Mouse (Mus musculus): Measurements from ENCODE around the gene Nckap5. TPM values are rescaled to one million over a fixed set of nuclear protein-coding genes. Genes with fewer than 3 reads are reported as not detected.
"Not testable (repeated sequence)": the region's sequence is repeated elsewhere in the genome, so short reads cannot be mapped to it uniquely, and the experiment has no call there.

Nckap5 gene
- polyA plus RNA-seq, 1 experiment from 2014 or later, result 3.2 TPM

- Histone ChIP-seq H3K4me1 (ENCODE audit: control insufficient read depth, insufficient read depth, low read length) (no peaks in the 10 kb centered on the region), H3K27me3 (ENCODE audit: control insufficient read depth, insufficient read depth, low read length) (no peaks in the 10 kb centered on the region), H3K4me3 (ENCODE audit: low read depth, low read length) (no peak overlapping the region), H3K9ac (ENCODE audit: low read depth, low read length) (no peak overlapping the region), H3K27ac (ENCODE audit: low read depth, low read length) (no peak overlapping the region), H3K36me3 (ENCODE audit: control insufficient read depth, insufficient read depth, low read length) (no peaks in the 10 kb centered on the region), H3K4me2 (no peak overlapping the region), H3K9me3 (replicated peaks; ENCODE audit: control insufficient read depth, low read length) (no peaks in the 10 kb centered on the region)
- ATAC-seq (replicated peaks; ENCODE audit: insufficient number of reproducible peaks, low FRiP score, low TSS enrichment), result no peak
- WGBS (ENCODE audit: insufficient replicate concordance), result 87% methylated on average over 5 of the region's 5 CpGs
These were observed 787.7 kb downstream of the Nckap5 start for GRCm38 (mm10) chr1:126042886-126043285.

- WGBS (ENCODE audit: insufficient replicate concordance), result 79% methylated on average over 8 of the region's 8 CpGs
- no peak for ATAC-seq (replicated peaks; ENCODE audit: insufficient number of reproducible peaks, low FRiP score, low TSS enrichment)
- no peaks in the 10 kb centered on the region for H3K36me3 ChIP-seq (ENCODE audit: control insufficient read depth, insufficient read depth, low read length)
These were observed 803.1 kb downstream of the Nckap5 start for GRCm38 (mm10) chr1:126027536-126027935.

GRCm38 (mm10) chr1:126024518-126024917 is 806.1 kb downstream of the Nckap5 start:
- no peaks in the 10 kb centered on the region for H3K36me3 ChIP-seq (ENCODE audit: control insufficient read depth, insufficient read depth, low read length)
- H3K9ac ChIP-seq (ENCODE audit: low read depth, low read length), result no peak overlapping the region
- H3K27ac ChIP-seq (ENCODE audit: low read depth, low read length), result no peak overlapping the region
- no peaks in the 10 kb centered on the region for H3K4me1 ChIP-seq (ENCODE audit: control insufficient read depth, insufficient read depth, low read length)
- ATAC-seq (replicated peaks; ENCODE audit: insufficient number of reproducible peaks, low FRiP score, low TSS enrichment), result no peak
- no peaks in the 10 kb centered on the region for H3K9me3 ChIP-seq (replicated peaks; ENCODE audit: control insufficient read depth, low read length)
- no peaks in the 10 kb centered on the region for H3K27me3 ChIP-seq (ENCODE audit: control insufficient read depth, insufficient read depth, low read length)
- H3K4me2 ChIP-seq, result no peak overlapping the region
- 75% methylated on average over 6 of the region's 6 CpGs for WGBS (ENCODE audit: insufficient replicate concordance)
- no peak overlapping the region for H3K4me3 ChIP-seq (ENCODE audit: low read depth, low read length)

More at GRCm38 (mm10) chr1:126027536-126027935, 803.1 kb downstream of the Nckap5 start:
- H3K4me2 ChIP-seq, result no peak overlapping the region
- no peaks in the 10 kb centered on the region for H3K27me3 ChIP-seq (ENCODE audit: control insufficient read depth, insufficient read depth, low read length)
- no peak overlapping the region for H3K4me3 ChIP-seq (ENCODE audit: low read depth, low read length)
- no peak overlapping the region for H3K27ac ChIP-seq (ENCODE audit: low read depth, low read length)
- no peaks in the 10 kb centered on the region for H3K9me3 ChIP-seq (replicated peaks; ENCODE audit: control insufficient read depth, low read length)
- H3K4me1 ChIP-seq (ENCODE audit: control insufficient read depth, insufficient read depth, low read length), result 0 out of 2 replicates have a peak, but pooled peaks cover 3% of the 10 kb centered on the region
- no peak overlapping the region for H3K9ac ChIP-seq (ENCODE audit: low read depth, low read length)

- H3K4me3 ChIP-seq (ENCODE audit: low read depth, low read length), result no peak overlapping the region
- H3K4me1 ChIP-seq (ENCODE audit: control insufficient read depth, insufficient read depth, low read length), result no peaks in the 10 kb centered on the region
- H3K27me3 ChIP-seq (ENCODE audit: control insufficient read depth, insufficient read depth, low read length), result no peaks in the 10 kb centered on the region
- H3K9me3 ChIP-seq (replicated peaks; ENCODE audit: control insufficient read depth, low read length), result no peaks in the 10 kb centered on the region
- ATAC-seq (replicated peaks; ENCODE audit: insufficient number of reproducible peaks, low FRiP score, low TSS enrichment), result no peak
- H3K9ac ChIP-seq (ENCODE audit: low read depth, low read length), result no peak overlapping the region
- H3K36me3 ChIP-seq (ENCODE audit: control insufficient read depth, insufficient read depth, low read length), result no peaks in the 10 kb centered on the region
- H3K27ac ChIP-seq (ENCODE audit: low read depth, low read length), result no peak overlapping the region
- WGBS (ENCODE audit: insufficient replicate concordance), result 28% methylated on average over 10 of the region's 10 CpGs
- H3K4me2 ChIP-seq, result no peak overlapping the region
These were observed 807.6 kb downstream of the Nckap5 start for GRCm38 (mm10) chr1:126022959-126023358.

GRCm38 (mm10) chr1:126018654-126019053 is 811.9 kb downstream of the Nckap5 start:
- H3K4me1 ChIP-seq (ENCODE audit: control insufficient read depth, insufficient read depth, low read length); H3K27me3 ChIP-seq (ENCODE audit: control insufficient read depth, insufficient read depth, low read length); H3K4me3 ChIP-seq (ENCODE audit: low read depth, low read length); H3K9me3 ChIP-seq (replicated peaks; ENCODE audit: control insufficient read depth, low read length); H3K4me2 ChIP-seq; ATAC-seq (replicated peaks; ENCODE audit: insufficient number of reproducible peaks, low FRiP score, low TSS enrichment); H3K36me3 ChIP-seq (ENCODE audit: control insufficient read depth, insufficient read depth, low read length); H3K27ac ChIP-seq (ENCODE audit: low read depth, low read length); H3K9ac ChIP-seq (ENCODE audit: low read depth, low read length): not testable (repeated sequence)
- 60% methylated on average over 6 of the region's 6 CpGs for WGBS (ENCODE audit: insufficient replicate concordance)

GRCm38 (mm10) chr1:126011661-126012091 is 818.9 kb downstream of the Nckap5 start:
- Histone ChIP-seq H3K4me1 (ENCODE audit: control insufficient read depth, insufficient read depth, low read length) (no peaks in the 10 kb centered on the region), H3K4me2 (no peak overlapping the region), H3K9me3 (replicated peaks; ENCODE audit: control insufficient read depth, low read length) (no peaks in the 10 kb centered on the region), H3K27ac (ENCODE audit: low read depth, low read length) (no peak overlapping the region), H3K36me3 (ENCODE audit: control insufficient read depth, insufficient read depth, low read length) (no peaks in the 10 kb centered on the region), H3K9ac (ENCODE audit: low read depth, low read length) (no peak overlapping the region), H3K27me3 (ENCODE audit: control insufficient read depth, insufficient read depth, low read length) (no peaks in the 10 kb centered on the region), H3K4me3 (ENCODE audit: low read depth, low read length) (no peak overlapping the region)
- WGBS (ENCODE audit: insufficient replicate concordance), result 86% methylated on average over 5 of the region's 5 CpGs
- no peak for ATAC-seq (replicated peaks; ENCODE audit: insufficient number of reproducible peaks, low FRiP score, low TSS enrichment)

- H3K36me3 ChIP-seq (ENCODE audit: control insufficient read depth, insufficient read depth, low read length), result no peaks in the 10 kb centered on the region
- H3K27me3 ChIP-seq (ENCODE audit: control insufficient read depth, insufficient read depth, low read length), result no peaks in the 10 kb centered on the region
- H3K4me3 ChIP-seq (ENCODE audit: low read depth, low read length), result no peak overlapping the region
- no peak for ATAC-seq (replicated peaks; ENCODE audit: insufficient number of reproducible peaks, low FRiP score, low TSS enrichment)
- H3K4me1 ChIP-seq (ENCODE audit: control insufficient read depth, insufficient read depth, low read length), result no peaks in the 10 kb centered on the region
- H3K9me3 ChIP-seq (replicated peaks; ENCODE audit: control insufficient read depth, low read length), result no peaks in the 10 kb centered on the region
- 76% methylated on average over 4 of the region's 4 CpGs for WGBS (ENCODE audit: insufficient replicate concordance)
- no peak overlapping the region for H3K27ac ChIP-seq (ENCODE audit: low read depth, low read length)
- no peak overlapping the region for H3K4me2 ChIP-seq
- H3K9ac ChIP-seq (ENCODE audit: low read depth, low read length), result no peak overlapping the region
These were observed 823.0 kb downstream of the Nckap5 start for GRCm38 (mm10) chr1:126007571-126007970.

GRCm38 (mm10) chr1:126005672-126006071 is 824.9 kb downstream of the Nckap5 start:
- Histone ChIP-seq H3K9ac (ENCODE audit: low read depth, low read length) (no peak overlapping the region), H3K4me2 (no peak overlapping the region), H3K27ac (ENCODE audit: low read depth, low read length) (no peak overlapping the region), H3K36me3 (ENCODE audit: control insufficient read depth, insufficient read depth, low read length) (no peaks in the 10 kb centered on the region), H3K4me3 (ENCODE audit: low read depth, low read length) (no peak overlapping the region), H3K4me1 (ENCODE audit: control insufficient read depth, insufficient read depth, low read length) (no peaks in the 10 kb centered on the region), H3K27me3 (ENCODE audit: control insufficient read depth, insufficient read depth, low read length) (no peaks in the 10 kb centered on the region), H3K9me3 (replicated peaks; ENCODE audit: control insufficient read depth, low read length) (no peaks in the 10 kb centered on the region)
- ATAC-seq (replicated peaks; ENCODE audit: insufficient number of reproducible peaks, low FRiP score, low TSS enrichment), result no peak
- 32% methylated on average over 5 of the region's 5 CpGs for WGBS (ENCODE audit: insufficient replicate concordance)

GRCm38 (mm10) chr1:125996540-125996939 is 834.1 kb downstream of the Nckap5 start:
- no peak overlapping the region for H3K27ac ChIP-seq (ENCODE audit: low read depth, low read length)
- H3K27me3 ChIP-seq (ENCODE audit: control insufficient read depth, insufficient read depth, low read length), result no peaks in the 10 kb centered on the region
- H3K4me1 ChIP-seq (ENCODE audit: control insufficient read depth, insufficient read depth, low read length), result no peaks in the 10 kb centered on the region
- H3K36me3 ChIP-seq (ENCODE audit: control insufficient read depth, insufficient read depth, low read length), result no peaks in the 10 kb centered on the region
- no peak overlapping the region for H3K9ac ChIP-seq (ENCODE audit: low read depth, low read length)
- H3K9me3 ChIP-seq (replicated peaks; ENCODE audit: control insufficient read depth, low read length), result no peaks in the 10 kb centered on the region
- ATAC-seq (replicated peaks; ENCODE audit: insufficient number of reproducible peaks, low FRiP score, low TSS enrichment), result no peak
- no peak overlapping the region for H3K4me3 ChIP-seq (ENCODE audit: low read depth, low read length)
- WGBS (ENCODE audit: insufficient replicate concordance), result 71% methylated on average over 3 of the region's 3 CpGs
- no peak overlapping the region for H3K4me2 ChIP-seq
